Mouse (Mus musculus) lung, adult 2 months (tissue): Measurements from ENCODE around the gene Wdr74.

Source experiments
- CTCF ChIP-seq: fragments of 200-500 bp; IDR thresholded peaks from 2 replicates; pipeline ENCODE4 v1.5.1; 2011; ENCODE audit warnings: mild to moderate bottlenecking, low read length, control low read depth; ENCODE audit not compliant: insufficient read depth
- POLR2A ChIP-seq: fragments of 200-500 bp; IDR thresholded peaks from 2 replicates; pipeline ENCODE4 v1.6.1; 2011; ENCODE audit warnings: low read depth, mild to moderate bottlenecking, control low read depth, low read length, borderline replicate concordance; ENCODE audit errors: extremely low read depth

GRCm38 (mm10) chr19:8715868-8716766 lies 19.5 kb upstream of the Wdr74 start:
- TF ChIP-seq CTCF: no peak
- TF ChIP-seq POLR2A: no peak
